Mouse (Mus musculus): ENCODE data around the gene Cul1.

DNA sequence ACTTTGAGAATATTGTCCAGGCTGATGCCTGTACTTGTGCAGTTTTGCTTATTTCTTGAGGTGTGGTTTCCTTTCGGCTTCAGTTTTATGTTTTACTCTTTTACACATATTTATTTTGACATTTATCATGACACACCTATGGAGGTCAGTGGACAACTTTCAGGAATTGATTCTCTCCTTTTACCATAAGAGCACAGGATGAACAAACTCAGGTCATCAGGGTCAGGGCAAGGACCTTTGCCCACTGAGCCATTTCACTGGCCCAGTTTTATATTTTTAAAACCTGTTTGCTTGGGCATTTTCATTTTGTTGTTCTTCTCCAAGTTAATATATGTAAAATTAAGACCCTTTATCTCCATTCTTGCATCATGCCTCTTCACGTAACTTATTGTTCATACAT, 13.3 kb downstream of the Cul1 start:
- TF ChIP-seq CTCF (IDR thresholded peaks at IDR 0.05; ENCODE audit: low read depth) (no peak), EP300 (IDR thresholded peaks at IDR 0.05; ENCODE audit: low read depth) (no peak)
